Mouse (Mus musculus): ENCODE measurements around the gene Phlpp1. TPM values are rescaled to one million over a fixed set of nuclear protein-coding genes. Genes with fewer than 3 reads are reported as not detected.

Phlpp1 gene
- polyA plus RNA-seq, 1 experiment: 6.0 TPM

DNA sequence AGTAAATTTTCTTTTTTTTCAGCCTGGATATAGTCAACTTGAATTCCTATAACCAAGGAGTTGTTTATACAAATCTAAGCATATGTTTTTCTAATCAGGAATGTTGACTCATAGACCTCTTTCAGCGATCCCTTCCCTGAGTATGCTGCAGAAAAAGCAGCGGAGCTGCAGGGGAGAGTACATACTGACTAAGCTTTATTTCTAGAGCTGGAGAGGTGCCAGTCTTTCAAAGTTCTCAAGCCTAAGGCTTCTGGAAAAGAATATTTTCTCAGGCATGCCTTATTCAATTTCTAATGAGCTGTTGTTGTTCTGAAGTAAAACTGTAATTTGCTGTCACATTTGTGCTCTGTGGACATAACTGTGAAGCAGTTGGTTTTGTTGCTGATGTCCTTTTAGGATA, 70.6 kb downstream of the Phlpp1 start:
- no peak for TF ChIP-seq GATA1 (IDR thresholded peaks at IDR 0.05; ENCODE audit: low read length)

DNA sequence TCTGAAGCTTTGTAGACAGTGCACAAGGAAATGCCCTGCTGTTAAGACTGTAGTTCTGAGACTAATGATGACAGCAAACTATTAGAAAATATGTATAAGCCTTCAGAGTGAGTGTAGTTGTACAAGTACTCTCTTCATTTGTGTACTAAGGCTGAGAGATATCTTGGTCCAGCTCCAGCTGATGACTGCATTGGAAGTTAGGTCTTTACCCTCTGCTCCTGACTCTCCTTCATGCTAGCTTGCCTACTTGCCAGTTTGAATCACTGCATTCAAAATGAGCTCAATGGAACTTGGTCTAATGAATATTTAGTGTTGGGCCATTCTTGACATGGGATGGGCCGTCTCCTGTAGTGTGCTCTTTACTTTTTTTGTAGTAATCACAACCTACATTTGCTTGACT, 71.8 kb downstream of the Phlpp1 start:
- no peak for TF ChIP-seq GATA1 (IDR thresholded peaks at IDR 0.05; ENCODE audit: low read length)

DNA sequence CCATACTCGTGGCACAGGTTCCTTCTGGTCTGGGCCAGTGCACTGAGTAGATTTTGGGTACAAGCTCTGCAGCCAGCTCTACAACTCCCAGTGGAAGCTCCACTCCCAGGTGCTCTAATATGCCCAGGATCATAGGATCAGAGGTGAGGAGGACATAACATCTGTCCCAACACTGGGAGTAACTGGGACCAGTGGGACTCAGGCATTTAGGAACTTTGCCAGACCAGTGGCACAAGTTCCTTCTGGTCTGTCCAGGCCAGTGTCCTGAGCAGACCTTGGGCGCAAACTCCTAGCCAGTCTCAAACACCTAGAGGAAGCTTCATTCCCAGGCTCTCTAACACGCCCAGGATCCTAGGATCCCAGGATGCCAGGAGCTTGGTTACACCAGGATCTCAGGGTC, 72.7 kb downstream of the Phlpp1 start:
- no peak for TF ChIP-seq GATA1 (IDR thresholded peaks at IDR 0.05; ENCODE audit: low read length)

GRCm38 (mm10) chr1:106254047-106254446, 82.5 kb downstream of the Phlpp1 start:
- no peak for TF ChIP-seq GATA1 (IDR thresholded peaks at IDR 0.05; ENCODE audit: low read length)

DNA sequence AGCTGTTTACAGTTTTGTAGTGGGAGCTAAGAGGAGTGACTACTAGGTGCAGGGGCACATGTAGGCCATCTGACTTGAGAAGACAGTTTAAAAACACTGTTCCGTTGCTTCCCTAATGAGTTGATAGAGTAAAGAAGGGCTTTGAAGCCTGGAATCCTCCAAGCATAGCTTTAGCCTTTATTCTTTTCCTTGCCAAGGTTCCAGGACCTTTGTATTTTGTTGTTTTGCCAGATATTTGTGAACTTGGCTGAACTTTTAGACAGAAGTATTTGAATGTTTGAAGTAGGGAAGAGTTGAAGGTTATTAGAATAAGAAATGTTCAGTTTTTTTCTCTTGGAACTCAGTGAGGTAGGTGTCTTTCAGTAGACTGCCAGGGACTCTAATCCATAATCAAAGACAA, 85.6 kb downstream of the Phlpp1 start:
- TF ChIP-seq GATA1 (IDR thresholded peaks at IDR 0.05; ENCODE audit: low read length): no peak

- no peak for TF ChIP-seq GATA1 (IDR thresholded peaks at IDR 0.05; ENCODE audit: low read length)
Observed at GRCm38 (mm10) chr1:106268028-106268799, 96.7 kb downstream of the Phlpp1 start.

DNA sequence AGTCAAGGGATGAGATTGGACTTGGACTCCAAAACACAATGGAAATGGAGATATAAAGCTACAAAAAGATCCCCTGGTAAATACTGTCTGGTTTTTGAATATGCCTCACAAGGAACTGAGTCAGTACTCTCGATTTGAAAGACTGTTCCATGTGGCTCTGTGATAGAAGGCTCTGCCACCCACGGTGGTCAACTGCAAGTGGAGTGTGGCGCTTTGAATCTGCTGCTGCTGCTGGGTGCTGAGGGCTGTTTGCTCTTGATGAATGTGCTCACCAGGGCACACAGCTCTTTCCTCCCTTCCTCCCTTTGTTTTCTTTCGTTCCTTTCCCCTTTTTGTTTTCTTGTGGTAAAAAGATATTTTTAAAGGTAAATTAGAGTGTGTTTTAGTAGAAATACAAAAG, 97.8 kb downstream of the Phlpp1 start:
- TF ChIP-seq GATA1 (IDR thresholded peaks at IDR 0.05; ENCODE audit: low read length): no peak

DNA sequence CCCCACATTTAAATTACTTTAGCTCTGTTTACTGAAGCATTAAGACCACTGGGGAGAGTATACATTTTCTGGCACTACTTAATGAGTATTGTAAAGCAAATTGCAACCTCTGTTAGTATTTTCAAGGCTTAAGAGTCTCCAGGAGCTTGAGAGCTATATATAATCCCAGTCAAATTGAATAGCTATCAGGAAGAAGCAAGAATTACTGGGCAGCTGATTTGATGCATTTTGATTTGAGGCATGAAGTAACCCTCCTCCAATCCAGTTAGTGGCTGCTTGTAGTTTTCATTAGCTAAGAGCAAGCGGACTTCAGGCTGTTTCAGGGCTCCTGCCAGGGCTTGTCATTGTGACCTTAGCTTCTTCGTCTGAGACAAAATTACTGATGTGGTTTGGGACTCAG, 101.4 kb downstream of the Phlpp1 start:
- TF ChIP-seq GATA1 (IDR thresholded peaks at IDR 0.05; ENCODE audit: low read length): no peak

DNA sequence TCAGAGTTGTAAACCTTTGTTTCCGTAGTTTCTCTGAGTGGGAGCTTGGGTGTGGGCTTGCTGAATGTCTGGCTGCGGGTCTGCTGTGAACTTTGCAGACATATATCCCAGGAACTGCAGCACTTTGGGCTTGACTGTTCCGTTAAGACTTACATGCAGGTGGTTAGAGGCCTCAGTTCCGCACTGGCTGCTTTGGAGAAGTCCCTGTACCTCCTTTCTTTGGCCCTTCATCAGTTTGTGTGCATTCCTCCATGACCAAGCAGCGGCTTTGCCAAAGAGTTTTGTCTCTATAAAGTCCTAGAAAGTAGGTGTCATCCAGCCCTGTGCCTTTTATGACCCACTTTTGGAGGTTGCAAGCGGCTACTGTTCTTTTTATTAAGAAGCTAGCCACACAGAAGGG, 102.2 kb downstream of the Phlpp1 start:
- TF ChIP-seq GATA1 (IDR thresholded peaks at IDR 0.05; ENCODE audit: low read length): no peak

DNA sequence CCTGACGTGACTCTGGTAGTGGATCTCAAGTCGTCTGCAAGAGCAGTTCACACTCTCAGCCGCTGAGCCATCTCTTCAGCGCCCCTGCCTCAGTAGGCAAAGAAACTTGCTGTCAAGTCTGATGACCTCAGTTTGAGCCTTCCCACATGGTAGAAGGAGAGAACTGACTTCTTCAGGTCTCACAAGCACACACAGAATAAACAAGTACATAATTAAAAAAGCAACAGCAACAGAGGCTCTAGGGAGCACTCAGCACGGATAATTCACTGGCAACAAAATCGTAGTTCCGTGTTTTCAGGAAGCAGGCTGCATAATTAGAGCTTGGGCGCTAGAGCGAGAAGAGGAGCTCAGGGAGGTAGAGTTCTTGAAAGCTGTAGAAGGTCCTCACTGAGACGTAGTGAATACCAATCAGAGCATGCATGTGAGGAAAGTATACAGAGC, 103.0 kb downstream of the Phlpp1 start:
- no peak for TF ChIP-seq GATA1 (IDR thresholded peaks at IDR 0.05; ENCODE audit: low read length)

DNA sequence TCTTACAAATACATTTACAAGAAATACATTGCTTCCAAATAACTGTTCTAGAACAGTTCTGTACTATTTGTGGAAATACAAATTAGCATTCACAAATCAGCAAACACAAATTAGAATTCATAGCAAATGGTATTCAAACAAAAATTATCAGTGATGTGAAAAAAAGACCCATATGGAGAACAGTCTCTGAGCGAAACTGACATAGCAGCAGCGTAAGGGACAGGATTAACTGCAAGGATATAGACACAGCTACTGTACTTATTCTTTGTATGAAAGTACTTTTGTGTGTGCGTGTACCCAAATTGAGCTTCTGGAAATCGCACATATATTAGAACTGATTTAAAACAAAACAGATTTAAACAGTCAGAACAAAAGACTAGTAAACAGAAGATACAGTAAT, 103.6 kb downstream of the Phlpp1 start:
- no peak for TF ChIP-seq GATA1 (IDR thresholded peaks at IDR 0.05; ENCODE audit: low read length)

- TF ChIP-seq GATA1 (IDR thresholded peaks at IDR 0.05; ENCODE audit: low read length): no peak
Observed at GRCm38 (mm10) chr1:106275731-106276130, 104.2 kb downstream of the Phlpp1 start.

DNA sequence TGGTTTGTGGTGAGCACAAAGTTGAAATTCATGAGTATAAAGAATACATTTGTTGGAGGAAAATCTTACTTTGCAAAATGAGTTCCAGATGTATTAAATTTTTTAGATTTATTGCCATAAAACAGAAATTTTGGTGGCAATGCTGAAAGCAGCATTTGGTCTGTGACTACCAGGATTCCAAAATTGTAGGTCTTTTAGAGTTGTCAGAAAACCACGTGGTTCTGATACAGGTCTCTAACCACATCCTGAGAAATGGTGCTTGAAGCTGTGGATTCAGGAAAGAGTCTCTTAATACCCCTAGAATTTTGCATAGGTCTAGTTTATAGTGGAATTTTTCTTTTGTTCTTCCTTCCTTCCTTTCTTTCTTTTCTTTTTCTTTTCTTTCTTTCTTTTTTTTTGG, 105.3 kb downstream of the Phlpp1 start:
- no peak for TF ChIP-seq GATA1 (IDR thresholded peaks at IDR 0.05; ENCODE audit: low read length)

- no peak for TF ChIP-seq GATA1 (IDR thresholded peaks at IDR 0.05; ENCODE audit: low read length)
Observed at GRCm38 (mm10) chr1:106277286-106277685, 105.7 kb downstream of the Phlpp1 start.

GRCm38 (mm10) chr1:106278552-106279060, 107.1 kb downstream of the Phlpp1 start:
- no peak for TF ChIP-seq GATA1 (IDR thresholded peaks at IDR 0.05; ENCODE audit: low read length)

- TF ChIP-seq GATA1 (IDR thresholded peaks at IDR 0.05; ENCODE audit: low read length): no peak
Observed at GRCm38 (mm10) chr1:106279404-106280123, 108.0 kb downstream of the Phlpp1 start.
